Mouse (Mus musculus) left cerebral cortex, adult 2 months (tissue): ENCODE measurements at regions not wholly inside any gene's neighbourhood (a gene's known extent, or its start where the extent isn't known, plus 50 kb on each side); places are given as distances from the start of the nearest gene placed in this dataset.
A peak's percentile ranks its signal among the peaks of the same experiment; 100 is the strongest.

Source experiments
- DNase-seq, 2 experiments: peaks; one replicate each; pipeline ENCODE4 v3.0.0; 2021 to 2022; ENCODE audit warnings: low spot score in 2 of 2, mixed read lengths in 1 of 2; ENCODE audit errors: extremely low spot score in 1 of 2
- H3K27ac ChIP-seq: fragments of 200-600 bp; 2 replicates; pipeline ENCODE4 v1.8.1; 2022
- H3K4me3 ChIP-seq: fragments of 200-600 bp; 2 replicates; pipeline ENCODE4 v1.8.1; 2022
- CTCF ChIP-seq: fragments of 200-600 bp; IDR thresholded peaks from 2 replicates; pipeline ENCODE4 v1.8.1; 2022; ENCODE audit warnings: antibody characterized with exemption, mild to moderate bottlenecking, moderate library complexity
- intact Hi-C: fragments of 180-260 bp; cut with DNase I; formaldehyde crosslinking; loops from one replicate; pipeline ENCODE4 v1.15.1; 2025

GRCm38 (mm10) chr4:47534959-47535358, 60.5 kb downstream of the Sec61b start:
- H3K27ac ChIP-seq, result no peak overlapping the region
- no peak overlapping the region for H3K4me3 ChIP-seq
- no peak for DNase-seq
- intact Hi-C loops, result no loop called here
- no peak for TF ChIP-seq CTCF

GRCm38 (mm10) chr4:47567694-47568093, 93.2 kb downstream of the Sec61b start:
- TF ChIP-seq CTCF, result no peak
- no peak for DNase-seq
- Histone ChIP-seq H3K27ac (no peak overlapping the region), H3K4me3 (no peak overlapping the region)
- intact Hi-C loops, result no loop called here

GRCm38 (mm10) chr4:47570846-47571245, 96.4 kb downstream of the Sec61b start:
- DNase-seq, result no peak
- no peak for TF ChIP-seq CTCF
- intact Hi-C loops, result no loop called here
- Histone ChIP-seq H3K27ac (no peak overlapping the region), H3K4me3 (no peak overlapping the region)

GRCm38 (mm10) chr4:47576011-47576410, 101.6 kb downstream of the Sec61b start:
- no peak for TF ChIP-seq CTCF
- H3K4me3 ChIP-seq, result no peak overlapping the region
- DNase-seq, result no peak
- H3K27ac ChIP-seq, result no peak overlapping the region
- intact Hi-C loops, result no loop called here

GRCm38 (mm10) chr4:47577490-47577889, 103.0 kb downstream of the Sec61b start:
- Histone ChIP-seq H3K27ac (no peak overlapping the region), H3K4me3 (no peak overlapping the region)
- TF ChIP-seq CTCF, result peak; percentile 67
- intact Hi-C loops, result no loop called here
- DNase-seq, result peak; percentile 23 to 54

- intact Hi-C loops, result loop anchor here (2.0 kb wide), 1 partner anchor 458 kb away; no protein-coding TSS in a partner anchor
- TF ChIP-seq CTCF, result no peak
- no peak for DNase-seq
- Histone ChIP-seq H3K4me3 (no peak overlapping the region), H3K27ac (no peak overlapping the region)
Observed at GRCm38 (mm10) chr4:47578637-47579036, 104.2 kb downstream of the Sec61b start.

GRCm38 (mm10) chr4:47580556-47580955, 106.1 kb downstream of the Sec61b start:
- TF ChIP-seq CTCF, result no peak
- no peak overlapping the region for H3K4me3 ChIP-seq
- DNase-seq, result no peak
- H3K27ac ChIP-seq, result no peak overlapping the region
- intact Hi-C loops, result no loop called here

GRCm38 (mm10) chr4:47587256-47587655, 112.8 kb downstream of the Sec61b start:
- Histone ChIP-seq H3K4me3 (no peak overlapping the region), H3K27ac (no peak overlapping the region)
- intact Hi-C loops, result no loop called here
- no peak for DNase-seq
- TF ChIP-seq CTCF, result no peak

GRCm38 (mm10) chr4:47592271-47592986, 118.0 kb downstream of the Sec61b start:
- no peak for TF ChIP-seq CTCF
- Histone ChIP-seq H3K27ac (no peak overlapping the region), H3K4me3 (no peak overlapping the region)
- intact Hi-C loops, result no loop called here
- DNase-seq, result no peak

GRCm38 (mm10) chr4:47593155-47593554, 118.7 kb downstream of the Sec61b start:
- TF ChIP-seq CTCF, result no peak
- Histone ChIP-seq H3K4me3 (no peak overlapping the region), H3K27ac (no peak overlapping the region)
- no peak for DNase-seq
- intact Hi-C loops, result no loop called here

GRCm38 (mm10) chr4:47594171-47594570, 119.7 kb downstream of the Sec61b start:
- no peak overlapping the region for H3K4me3 ChIP-seq
- no peak for DNase-seq
- no peak for TF ChIP-seq CTCF
- intact Hi-C loops, result no loop called here
- H3K27ac ChIP-seq, result no peak overlapping the region

GRCm38 (mm10) chr4:47595841-47596240, 121.4 kb downstream of the Sec61b start:
- TF ChIP-seq CTCF, result no peak
- DNase-seq, result no peak
- Histone ChIP-seq H3K27ac (no peak overlapping the region), H3K4me3 (no peak overlapping the region)
- intact Hi-C loops, result no loop called here

- intact Hi-C loops, result no loop called here
- H3K27ac ChIP-seq, result no peak overlapping the region
- TF ChIP-seq CTCF, result no peak
Observed at GRCm38 (mm10) chr4:47597586-47597985, 123.1 kb downstream of the Sec61b start.

More at GRCm38 (mm10) chr4:47597586-47597985, 123.1 kb downstream of the Sec61b start:
- no peak for DNase-seq
- H3K4me3 ChIP-seq, result no peak overlapping the region
